Comparison of ENCODE assay signal across 7 mouse cellular contexts in genomic region chr5:137306439-137307005, GRCm38 (mm10). TPM values are rescaled to one million over a fixed set of nuclear protein-coding genes. Genes with fewer than 3 reads are reported as not detected.
DNase-seq lines count a peak whose midpoint lies in the region; ATAC-seq lines count a peak whose summit lies in the region.

No protein-coding gene starts in this region.

- peak overlapping the region; percentile 65 for H3K4me2 ChIP-seq in lung, embryonic 16.5 days (ENCODE audit: low read depth, low read length)
- peak overlapping the region; percentile 69 for H3K4me2 ChIP-seq in embryonic facial prominence, embryonic 14.5 days (ENCODE audit: low read depth, low read length)
- peak overlapping the region; percentile 78 for H3K4me2 ChIP-seq in limb, embryonic 13.5 days (replicated peaks)
- peak overlapping the region; percentile 75 for H3K4me2 ChIP-seq in stomach, embryonic 14.5 days (replicated peaks; ENCODE audit: low read depth, low read length)

- 6% methylated on average over 12 of the region's 12 CpGs for WGBS in lung, embryonic 16.5 days
- WGBS in embryonic facial prominence, embryonic 14.5 days, result 14% methylated on average over 12 of the region's 12 CpGs
- 18% methylated on average over 12 of the region's 12 CpGs for WGBS in limb, embryonic 13.5 days
- WGBS in stomach, embryonic 14.5 days, result 10% methylated on average over 12 of the region's 12 CpGs

- H3K9ac ChIP-seq in lung, embryonic 16.5 days (ENCODE audit: low read length), result peak overlapping the region; percentile 99
- H3K9ac ChIP-seq in embryonic facial prominence, embryonic 14.5 days (ENCODE audit: low read depth, low read length), result peak overlapping the region; percentile 98
- H3K9ac ChIP-seq in limb, embryonic 13.5 days, result peak overlapping the region; percentile 97
- peak overlapping the region; percentile 95 for H3K9ac ChIP-seq in stomach, embryonic 14.5 days (replicated peaks; ENCODE audit: low read depth, low read length)

- peaks cover 29% of the 10 kb centered on the region for H3K4me1 ChIP-seq in lung, embryonic 16.5 days (replicated peaks; ENCODE audit: control insufficient read depth, insufficient read depth, low read length)
- H3K4me1 ChIP-seq in embryonic facial prominence, embryonic 14.5 days (ENCODE audit: control insufficient read depth, insufficient read depth, low read length), result peaks cover 19% of the 10 kb centered on the region
- H3K4me1 ChIP-seq in limb, embryonic 13.5 days, result peaks cover 43% of the 10 kb centered on the region
- peaks cover 21% of the 10 kb centered on the region for H3K4me1 ChIP-seq in stomach, embryonic 14.5 days (ENCODE audit: control insufficient read depth, insufficient read depth, low read length)

- H3K27me3 ChIP-seq in lung, embryonic 16.5 days (ENCODE audit: control insufficient read depth, insufficient read depth, low read depth, low read length), result no peaks in the 10 kb centered on the region
- H3K27me3 ChIP-seq in embryonic facial prominence, embryonic 14.5 days (replicated peaks; ENCODE audit: control insufficient read depth, insufficient read depth, low read length), result no peaks in the 10 kb centered on the region
- no peaks in the 10 kb centered on the region for H3K27me3 ChIP-seq in limb, embryonic 13.5 days
- H3K27me3 ChIP-seq in stomach, embryonic 14.5 days (ENCODE audit: control insufficient read depth, insufficient read depth, low read length), result no peaks in the 10 kb centered on the region

- peak overlapping the region; percentile 83 for H3K4me3 ChIP-seq in lung, embryonic 16.5 days (ENCODE audit: low read length)
- H3K4me3 ChIP-seq in embryonic facial prominence, embryonic 14.5 days (ENCODE audit: low read depth, low read length), result peak overlapping the region; percentile 97
- peak overlapping the region; percentile 87 for H3K4me3 ChIP-seq in limb, embryonic 13.5 days
- peak overlapping the region; percentile 73 for H3K4me3 ChIP-seq in stomach, embryonic 14.5 days (ENCODE audit: low read depth, low read length)

- peaks cover 47% of the 10 kb centered on the region for H3K36me3 ChIP-seq in lung, embryonic 16.5 days (ENCODE audit: control insufficient read depth, insufficient read depth, low read length)
- peaks cover 70% of the 10 kb centered on the region for H3K36me3 ChIP-seq in embryonic facial prominence, embryonic 14.5 days (ENCODE audit: control insufficient read depth, insufficient read depth, low read length)
- peaks cover 75% of the 10 kb centered on the region for H3K36me3 ChIP-seq in limb, embryonic 13.5 days
- peaks cover 60% of the 10 kb centered on the region for H3K36me3 ChIP-seq in stomach, embryonic 14.5 days (ENCODE audit: control insufficient read depth, insufficient read depth, low read length)

- ATAC-seq in lung, embryonic 16.5 days (ENCODE audit: low read depth), result no peak
- ATAC-seq in embryonic facial prominence, embryonic 14.5 days (ENCODE audit: low read depth), result no peak
- no peak for ATAC-seq in limb, embryonic 13.5 days (ENCODE audit: low FRiP score, low read depth)
- ATAC-seq in stomach, embryonic 14.5 days (ENCODE audit: insufficient number of reproducible peaks, insufficient read depth, low FRiP score, low read depth), result no peak

- H3K27ac ChIP-seq in lung, embryonic 16.5 days (ENCODE audit: low read length), result peak overlapping the region; percentile 91
- peak overlapping the region; percentile 97; the same call in 1 of the 2 replicates for H3K27ac ChIP-seq in embryonic facial prominence, embryonic 14.5 days (replicated peaks; ENCODE audit: low read depth, low read length)
- peak overlapping the region; percentile 94; the same call in 1 of the 2 replicates for H3K27ac ChIP-seq in limb, embryonic 13.5 days
- H3K27ac ChIP-seq in stomach, embryonic 14.5 days (ENCODE audit: low read length), result peak overlapping the region; percentile 88

- H3K9me3 ChIP-seq in lung, embryonic 16.5 days (ENCODE audit: control insufficient read depth, low read length), result no peaks in the 10 kb centered on the region
- 0 out of 2 replicates have a peak, but pooled peaks cover 7% of the 10 kb centered on the region for H3K9me3 ChIP-seq in embryonic facial prominence, embryonic 14.5 days (ENCODE audit: control insufficient read depth, low read length)
- H3K9me3 ChIP-seq in limb, embryonic 13.5 days, result 0 out of 2 replicates have a peak, but pooled peaks cover 6% of the 10 kb centered on the region
- H3K9me3 ChIP-seq in stomach, embryonic 14.5 days (ENCODE audit: control insufficient read depth, low read depth, low read length), result no peaks in the 10 kb centered on the region

- DNase-seq in lung, postnatal 25 days (ENCODE audit: low spot score), result no peak
- no peak for DNase-seq in embryonic facial prominence, embryonic 14.5 days (ENCODE audit: low spot score)
- no peak for DNase-seq in adrenal gland, postnatal 10 days
- no peak for DNase-seq in urinary bladder, postnatal 4 days (ENCODE audit: low spot score in 2 of 2)

RNA-seq across cellular contexts. Expression of gene Srrt, which starts 1.0 kb away (rescaled TPM):
- 141 and 144 TPM in 2 replicates for polyA plus RNA-seq in lung, embryonic 16.5 days (2015; fragmentation: Nextera tagmentation; extraction: Ambion mirVana)
- 101 and 105 TPM in 2 replicates for polyA plus RNA-seq in embryonic facial prominence, embryonic 14.5 days (2014; fragmentation: Nextera tagmentation; extraction: Ambion mirVana)
- 141 and 149 TPM in 2 replicates for polyA plus RNA-seq in limb, embryonic 13.5 days (2015; fragmentation: Nextera tagmentation; extraction: Ambion mirVana)
- 111 and 120 TPM in 2 replicates for polyA plus RNA-seq in stomach, embryonic 14.5 days (2014; fragmentation: Nextera tagmentation; extraction: Ambion mirVana)
- total RNA-seq in adrenal gland, postnatal 10 days (2021), result 100 to 1,000 TPM; 130 to 173 TPM

RNA-seq across cellular contexts. Expression of gene Trip6, which starts 7.7 kb away (rescaled TPM):
- polyA plus RNA-seq in lung, embryonic 16.5 days (2015; fragmentation: Nextera tagmentation; extraction: Ambion mirVana), result 90.5 and 94.0 TPM in 2 replicates
- 72.3 and 88.9 TPM in 2 replicates for polyA plus RNA-seq in embryonic facial prominence, embryonic 14.5 days (2014; fragmentation: Nextera tagmentation; extraction: Ambion mirVana)
- 104 and 107 TPM in 2 replicates for polyA plus RNA-seq in limb, embryonic 13.5 days (2015; fragmentation: Nextera tagmentation; extraction: Ambion mirVana)
- polyA plus RNA-seq in stomach, embryonic 14.5 days (2014; fragmentation: Nextera tagmentation; extraction: Ambion mirVana), result 75.3 and 76.2 TPM in 2 replicates
- total RNA-seq in adrenal gland, postnatal 10 days (2021), result 10 to 100 TPM; 33.6 to 36.8 TPM

RNA-seq across cellular contexts. Expression of gene Ufsp1, which starts 12.1 kb away (rescaled TPM):
- 5.1 and 5.6 TPM in 2 replicates for polyA plus RNA-seq in lung, embryonic 16.5 days (2015; fragmentation: Nextera tagmentation; extraction: Ambion mirVana)
- polyA plus RNA-seq in embryonic facial prominence, embryonic 14.5 days (2014; fragmentation: Nextera tagmentation; extraction: Ambion mirVana), result 11.1 and 12.3 TPM in 2 replicates
- 8.4 and 9.6 TPM in 2 replicates for polyA plus RNA-seq in limb, embryonic 13.5 days (2015; fragmentation: Nextera tagmentation; extraction: Ambion mirVana)
- polyA plus RNA-seq in stomach, embryonic 14.5 days (2014; fragmentation: Nextera tagmentation; extraction: Ambion mirVana), result 8.1 and 8.5 TPM in 2 replicates
- 10 to 100 TPM in 1 of 2 experiments, 1 to 10 TPM in 1; 7.6 to 11.5 TPM for total RNA-seq in adrenal gland, postnatal 10 days (2021)

RNA-seq across cellular contexts. Expression of gene Ache, which starts 19.2 kb away (rescaled TPM):
- polyA plus RNA-seq in lung, embryonic 16.5 days (2015; fragmentation: Nextera tagmentation; extraction: Ambion mirVana), result 1.9 and 2.6 TPM in 2 replicates
- 29.6 and 33.0 TPM in 2 replicates for polyA plus RNA-seq in embryonic facial prominence, embryonic 14.5 days (2014; fragmentation: Nextera tagmentation; extraction: Ambion mirVana)
- polyA plus RNA-seq in limb, embryonic 13.5 days (2015; fragmentation: Nextera tagmentation; extraction: Ambion mirVana), result 17.2 and 18.3 TPM in 2 replicates
- polyA plus RNA-seq in stomach, embryonic 14.5 days (2014; fragmentation: Nextera tagmentation; extraction: Ambion mirVana), result 11.9 and 12.1 TPM in 2 replicates
- 10 to 100 TPM; 11.6 to 21.3 TPM for total RNA-seq in adrenal gland, postnatal 10 days (2021)

RNA-seq across cellular contexts. Expression of gene Slc12a9, which starts 26.9 kb away (rescaled TPM):
- polyA plus RNA-seq in lung, embryonic 16.5 days (2015; fragmentation: Nextera tagmentation; extraction: Ambion mirVana), result 11.6 and 12.5 TPM in 2 replicates
- 8.6 and 8.8 TPM in 2 replicates for polyA plus RNA-seq in embryonic facial prominence, embryonic 14.5 days (2014; fragmentation: Nextera tagmentation; extraction: Ambion mirVana)
- 17.2 and 17.9 TPM in 2 replicates for polyA plus RNA-seq in limb, embryonic 13.5 days (2015; fragmentation: Nextera tagmentation; extraction: Ambion mirVana)
- 8.0 and 10.1 TPM in 2 replicates for polyA plus RNA-seq in stomach, embryonic 14.5 days (2014; fragmentation: Nextera tagmentation; extraction: Ambion mirVana)
- total RNA-seq in adrenal gland, postnatal 10 days (2021), result 10 to 100 TPM in 1 of 2 experiments, 1 to 10 TPM in 1; 9.2 to 12.6 TPM
